Mouse (Mus musculus) liver, adult 2 months (tissue): ENCODE measurements around the gene Lats1.

Experiments used
- CTCF ChIP-seq: fragments of 200-500 bp; IDR thresholded peaks from 2 replicates; pipeline ENCODE4 v1.5.1; 2011; ENCODE audit warnings: low read depth, low read length, control low read depth
- POLR2A ChIP-seq: fragments of 200-500 bp; IDR thresholded peaks from 2 replicates; pipeline ENCODE4 v1.6.1; 2011; ENCODE audit warnings: low read length, control low read depth; ENCODE audit not compliant: insufficient read depth; ENCODE audit errors: extremely low read depth

- TF ChIP-seq CTCF = no peak
- no peak for TF ChIP-seq POLR2A
These were observed 32.0 kb upstream of the Lats1 start for GRCm38 (mm10) chr10:7649059-7649458.
